Mouse (Mus musculus) spleen, adult 12 weeks (tissue): ENCODE results near the gene Cdc37l1.
"Not testable (repeated sequence)": the region's sequence is repeated elsewhere in the genome, so short reads cannot be mapped to it uniquely, and the experiment has no call there.

Experiments
- DNase-seq: peaks from one replicate; pipeline ENCODE4 v3.0.0; 2022; ENCODE audit warnings: low spot score

The Cdc37l1 gene

GRCm38 (mm10) chr19:28990194-28990589 lies at the start of gene Cdc37l1:
Gene Cdc37l1, plus strand, starts transcription at chr19:28990352.
- peak; percentile 95 for DNase-seq

GRCm38 (mm10) chr19:28941271-28941670 lies 48.9 kb upstream of the Cdc37l1 start:
- no peak for DNase-seq

GRCm38 (mm10) chr19:28946782-28947181 lies 43.4 kb upstream of the Cdc37l1 start:
- no peak for DNase-seq

GRCm38 (mm10) chr19:28947311-28947710 lies 42.8 kb upstream of the Cdc37l1 start:
- DNase-seq: no peak

GRCm38 (mm10) chr19:28951251-28951650 lies 38.9 kb upstream of the Cdc37l1 start:
- DNase-seq: no peak

GRCm38 (mm10) chr19:28963113-28963512 lies 27.0 kb upstream of the Cdc37l1 start:
- DNase-seq: no peak

- DNase-seq: no peak
Measured at GRCm38 (mm10) chr19:28963513-28963841, 26.7 kb upstream of the Cdc37l1 start.

GRCm38 (mm10) chr19:28963842-28964551 lies 26.2 kb upstream of the Cdc37l1 start, which contains the start of gene Plpp6:
Gene Plpp6, plus strand, starts transcription at chr19:28963953.
- DNase-seq: peak; percentile 51

- DNase-seq: no peak
Measured at GRCm38 (mm10) chr19:28964552-28964903, 25.6 kb upstream of the Cdc37l1 start.

GRCm38 (mm10) chr19:28967652-28968051 lies 22.5 kb upstream of the Cdc37l1 start, which contains the start of gene 4430402I18Rik:
Gene 4430402I18Rik, minus strand, starts transcription at chr19:28967800.
- DNase-seq: no peak

GRCm38 (mm10) chr19:28968178-28968577 lies 22.0 kb upstream of the Cdc37l1 start:
- no peak for DNase-seq

- no peak for DNase-seq
Measured at GRCm38 (mm10) chr19:28969231-28969630, 20.9 kb upstream of the Cdc37l1 start.

GRCm38 (mm10) chr19:28970251-28970650 lies 19.9 kb upstream of the Cdc37l1 start:
- no peak for DNase-seq

- peak; percentile 59 for DNase-seq
Measured at GRCm38 (mm10) chr19:28974862-28975611, 15.1 kb upstream of the Cdc37l1 start.

GRCm38 (mm10) chr19:28982617-28983016 lies 7.5 kb upstream of the Cdc37l1 start:
- no peak for DNase-seq

- no peak for DNase-seq
Measured at GRCm38 (mm10) chr19:28989515-28989914, 637 bp upstream of the Cdc37l1 start.

- no peak for DNase-seq
Measured at GRCm38 (mm10) chr19:28990590-28991221, 554 bp downstream of the Cdc37l1 start.

GRCm38 (mm10) chr19:28991391-28991790 lies 1.2 kb downstream of the Cdc37l1 start:
- no peak for DNase-seq

GRCm38 (mm10) chr19:28994870-28995269 lies 4.7 kb downstream of the Cdc37l1 start:
- no peak for DNase-seq

- DNase-seq: no peak
Measured at GRCm38 (mm10) chr19:28995366-28995765, 5.2 kb downstream of the Cdc37l1 start.

- DNase-seq: no peak
Measured at GRCm38 (mm10) chr19:28997976-28998630, 8.0 kb downstream of the Cdc37l1 start.

- DNase-seq: not testable (repeated sequence)
Measured at GRCm38 (mm10) chr19:29000321-29000720, 10.2 kb downstream of the Cdc37l1 start.
